Mouse (Mus musculus) lung, adult 2 months (tissue): ENCODE results near the gene Wdr18.

Source experiments
- CTCF ChIP-seq: fragments of 200-500 bp; IDR thresholded peaks from 2 replicates; pipeline ENCODE4 v1.5.1; 2011; ENCODE audit warnings: mild to moderate bottlenecking, low read length, control low read depth; ENCODE audit not compliant: insufficient read depth
- POLR2A ChIP-seq: fragments of 200-500 bp; IDR thresholded peaks from 2 replicates; pipeline ENCODE4 v1.6.1; 2011; ENCODE audit warnings: low read depth, mild to moderate bottlenecking, control low read depth, low read length, borderline replicate concordance; ENCODE audit errors: extremely low read depth

DNA sequence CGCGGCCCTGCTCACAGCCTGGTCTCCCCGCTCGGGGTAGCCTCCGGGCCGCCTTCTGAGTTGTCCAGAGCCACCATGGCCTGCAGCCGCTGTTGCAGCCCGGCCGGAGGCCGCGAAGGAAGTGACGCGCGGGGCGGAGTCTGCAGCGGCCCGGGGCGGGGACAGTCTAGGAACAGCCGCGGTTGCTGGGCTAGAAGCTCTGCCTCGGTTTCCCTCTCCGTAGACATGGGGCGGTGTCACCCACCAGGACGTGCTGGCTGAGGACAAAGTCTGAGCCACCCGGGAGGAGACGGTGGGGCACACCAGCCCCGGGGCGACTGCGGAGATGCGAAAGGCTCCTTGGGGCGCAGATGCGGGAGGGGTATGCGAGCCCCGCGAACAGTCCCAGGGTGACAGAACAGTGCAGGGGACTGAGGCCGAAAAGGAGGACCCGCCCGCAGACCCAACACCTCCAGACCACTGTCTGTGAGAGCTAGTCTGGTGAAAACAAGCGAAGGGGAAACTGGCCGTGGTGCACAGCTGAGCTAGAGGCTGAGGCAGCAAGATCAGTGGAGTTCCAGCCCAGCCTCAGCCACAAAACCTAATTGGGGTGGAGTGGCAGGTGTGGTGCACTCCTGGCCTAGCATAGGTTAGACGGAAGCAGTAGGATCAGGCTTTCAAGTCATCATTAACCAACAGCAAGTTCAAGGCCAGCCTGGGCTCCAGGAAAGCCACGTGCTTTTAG lies 43.0 kb upstream of the Wdr18 start, which contains the start of gene Kiss1r:
- TF ChIP-seq CTCF (no peak), POLR2A (peak; percentile 90)
